Mouse (Mus musculus) liver, embryonic 14.5 days (tissue): ENCODE data around the gene 9930021J03Rik. TPM values are rescaled to one million over a fixed set of nuclear protein-coding genes. Genes with fewer than 3 reads are reported as not detected.

ENCODE experiments used
- ATAC-seq: fragments of 200-750 bp; cut with Nextera tagmentation; 2 replicates; pipeline ENCODE4 v1.8.0; 2017; ENCODE audit warnings: moderate number of reproducible peaks, mild to moderate bottlenecking, moderate library complexity; ENCODE audit not compliant: insufficient read depth
- DNase-seq, 3 experiments: peaks; one replicate each; pipeline ENCODE4 v3.0.0-alpha.2; 2012 to 2013; ENCODE audit warnings: low read depth in 3 of 3, low spot score in 3 of 3
- H3K27ac ChIP-seq: fragments of 300-500 bp; sonication (generic); 2 replicates; pipeline ENCODE4 v1.5.1; 2014; ENCODE audit warnings: moderate library complexity, mild to moderate bottlenecking, control low read depth, inconsistent platforms
- H3K27me3 ChIP-seq: fragments of 300-500 bp; sonication (generic); 2 replicates; pipeline ENCODE4 v1.6.1; 2014; ENCODE audit warnings: mild to moderate bottlenecking, low read length, moderate library complexity; ENCODE audit not compliant: control insufficient read depth, insufficient read depth
- H3K36me3 ChIP-seq: fragments of 300-500 bp; sonication (generic); replicated peaks from 2 replicates; pipeline ENCODE4 v1.6.1; 2014; ENCODE audit warnings: low read depth; ENCODE audit not compliant: control insufficient read depth, insufficient read depth
- H3K4me1 ChIP-seq, 2 experiments: fragments of 200-500 bp in 1 of 2; fragments of 300-500 bp in 1 of 2; sonication (generic) in 1 of 2; replicated peaks; 2 replicates each; pipeline ENCODE4 v1.6.1; 2012 to 2014; ENCODE audit warnings: antibody characterized with exemption in 1 of 2, inconsistent platforms in 1 of 2, low read length in 1 of 2; ENCODE audit not compliant: control insufficient read depth in 2 of 2, insufficient read depth in 2 of 2
- H3K4me2 ChIP-seq: fragments of 300-500 bp; sonication (generic); 2 replicates; pipeline ENCODE4 v1.6.1; 2014; ENCODE audit warnings: low read depth, mild to moderate bottlenecking, control low read depth, moderate library complexity
- H3K4me3 ChIP-seq, 2 experiments: fragments of 200-500 bp in 1 of 2; fragments of 300-500 bp in 1 of 2; sonication (generic) in 1 of 2; 2 replicates each; pipeline ENCODE4 v1.5.1; 2012 to 2014; ENCODE audit warnings: low read depth in 2 of 2, low read length in 2 of 2, mild to moderate bottlenecking in 2 of 2, control low read depth in 1 of 2, inconsistent platforms in 1 of 2, moderate library complexity in 1 of 2; ENCODE audit not compliant: insufficient read depth in 1 of 2
- H3K9ac ChIP-seq: fragments of 300-500 bp; sonication (generic); replicated peaks from 2 replicates; pipeline ENCODE4 v1.6.1; 2014; ENCODE audit warnings: mild to moderate bottlenecking, control low read depth, moderate library complexity
- H3K9me3 ChIP-seq: fragments of 300-500 bp; sonication (generic); 2 replicates; pipeline ENCODE4 v1.6.1; 2016; ENCODE audit warnings: low read length, mixed read lengths; ENCODE audit not compliant: control insufficient read depth
- CTCF ChIP-seq: IDR thresholded peaks from 2 replicates; pipeline ENCODE4 v1.5.1; 2016; ENCODE audit warnings: antibody characterized with exemption, low read depth, control low read depth
- EP300 ChIP-seq: IDR thresholded peaks from 2 replicates; pipeline ENCODE4 v1.6.1; 2016; ENCODE audit warnings: antibody characterized with exemption, low read depth
- WGBS: fragments of 180-500 bp; shearing (Covaris S2); extraction: QIAGEN DNeasy Blood & Tissue Kit; methylation state at CpG from one replicate; pipeline ENCODE4 v1.1.7; 2014; ENCODE audit not compliant: insufficient replicate concordance; 5-methylcytosine and 5-hydroxymethylcytosine counted together
- polyA plus RNA-seq, 2 experiments: library from polyadenylated mRNA; depleted of rRNA in 1 of 2; stranded (reverse) in 1 of 2; unstranded in 1 of 2; fragments of >200 nt; fragmentation: Nextera tagmentation in 1 of 2; extraction: Ambion mirVana in 1 of 2; gene quantifications; 2 replicates each; pipeline versions ENCODE4 v1.2.1 to v1.2.3; 2012 to 2014

9930021J03Rik gene
- polyA plus RNA-seq, 2 experiments = 1.9 to 4.1 TPM

GRCm38 (mm10) chr19:29782914-29783313, 22.9 kb downstream of the 9930021J03Rik start:
- no peaks in the 10 kb centered on the region for H3K36me3 ChIP-seq
- no peak overlapping the region for H3K4me2 ChIP-seq
- no peaks in the 10 kb centered on the region for H3K9me3 ChIP-seq
- no peak for ATAC-seq
- no peak overlapping the region for H3K4me3 ChIP-seq
- no peak overlapping the region for H3K27ac ChIP-seq
- H3K4me1 ChIP-seq = peaks cover 2 to 3% of the 10 kb centered on the region in 2 experiments; a peak in 2 of 4 replicates
- no peaks in the 10 kb centered on the region for H3K27me3 ChIP-seq
- H3K9ac ChIP-seq = no peak overlapping the region
- no peak for DNase-seq
- WGBS = 40% methylated on average over 2 of the region's 2 CpGs
- TF ChIP-seq EP300 (no peak), CTCF (no peak)

GRCm38 (mm10) chr19:29753939-29754338, 51.9 kb downstream of the 9930021J03Rik start:
- Histone ChIP-seq H3K4me2 (no peak overlapping the region), H3K9me3 (no peaks in the 10 kb centered on the region), H3K36me3 (no peaks in the 10 kb centered on the region), H3K4me1 (no peaks in the 10 kb centered on the region), H3K4me3 (no peak overlapping the region), H3K27me3 (no peaks in the 10 kb centered on the region), H3K27ac (no peak overlapping the region), H3K9ac (no peak overlapping the region)
- WGBS = 75% methylated on average over 2 of the region's 2 CpGs
- no peak for ATAC-seq
- TF ChIP-seq EP300 = no peak
- TF ChIP-seq CTCF = no peak
- DNase-seq = no peak

DNA sequence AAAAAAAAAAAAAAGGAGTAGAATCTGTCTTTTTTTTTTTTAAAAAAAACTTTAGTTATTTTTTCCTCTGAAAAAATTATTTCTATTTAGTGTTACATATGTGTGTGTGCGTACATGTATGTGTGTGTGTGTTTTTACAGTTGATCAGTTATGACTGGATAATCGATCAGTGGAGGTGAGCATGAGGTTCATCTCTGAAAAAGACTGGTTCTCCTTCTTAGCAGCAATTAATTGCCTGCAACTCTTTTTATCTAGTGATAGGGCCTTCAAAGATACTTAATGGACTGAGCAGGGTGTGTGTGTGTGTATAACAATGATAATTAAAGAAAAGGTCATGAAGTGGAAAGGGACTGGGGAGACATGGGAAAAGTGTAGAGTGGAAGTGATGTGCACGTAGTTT, 54.8 kb downstream of the 9930021J03Rik start:
- H3K4me3 ChIP-seq = no peak overlapping the region
- no peak overlapping the region for H3K9ac ChIP-seq
- TF ChIP-seq CTCF (no peak), EP300 (no peak)
- H3K27ac ChIP-seq = no peak overlapping the region
- H3K4me2 ChIP-seq = no peak overlapping the region
- H3K9me3 ChIP-seq = no peaks in the 10 kb centered on the region
- no peaks in the 10 kb centered on the region for H3K36me3 ChIP-seq
- DNase-seq (no peak), ATAC-seq (no peak)
- H3K4me1 ChIP-seq = no peaks in the 10 kb centered on the region
- WGBS = 74% methylated on average over 3 of the region's 3 CpGs
- no peaks in the 10 kb centered on the region for H3K27me3 ChIP-seq

GRCm38 (mm10) chr19:29743531-29743930, 62.3 kb downstream of the 9930021J03Rik start:
- H3K4me3 ChIP-seq = no peak overlapping the region
- no peaks in the 10 kb centered on the region for H3K4me1 ChIP-seq
- TF ChIP-seq CTCF (no peak), EP300 (no peak)
- no peak overlapping the region for H3K27ac ChIP-seq
- no peak overlapping the region for H3K9ac ChIP-seq
- H3K36me3 ChIP-seq = no peaks in the 10 kb centered on the region
- no peaks in the 10 kb centered on the region for H3K9me3 ChIP-seq
- DNase-seq (peak in 1 of 3 experiments; percentile 1), ATAC-seq (no peak)
- H3K4me2 ChIP-seq = no peak overlapping the region
- H3K27me3 ChIP-seq = no peaks in the 10 kb centered on the region
- WGBS = 70% methylated on average over 5 of the region's 5 CpGs

GRCm38 (mm10) chr19:29740661-29741060, 65.1 kb downstream of the 9930021J03Rik start:
- Histone ChIP-seq H3K9ac (no peak overlapping the region), H3K4me3 (no peak overlapping the region), H3K27ac (no peak overlapping the region), H3K9me3 (no peaks in the 10 kb centered on the region), H3K4me2 (no peak overlapping the region), H3K36me3 (no peaks in the 10 kb centered on the region), H3K4me1 (no peaks in the 10 kb centered on the region), H3K27me3 (no peaks in the 10 kb centered on the region)
- TF ChIP-seq CTCF = no peak
- no peak for TF ChIP-seq EP300
- no peak for DNase-seq
- no peak for ATAC-seq
- 77% methylated on average over 1 of the region's 1 CpGs for WGBS
